Mouse (Mus musculus) adrenal gland, adult 2 months (tissue): ENCODE data around the gene Serpina3k. TPM values are rescaled to one million over a fixed set of nuclear protein-coding genes. Genes with fewer than 3 reads are reported as not detected.
"Not testable (repeated sequence)": the region's sequence is repeated elsewhere in the genome, so short reads cannot be mapped to it uniquely, and the experiment has no call there.

Source experiments
- DNase-seq: peaks from one replicate; pipeline ENCODE4 v3.0.0; 2021
- polyA plus RNA-seq: library from polyadenylated mRNA; depleted of rRNA; stranded (reverse); fragments of >200 nt; gene quantifications from 2 replicates; pipeline ENCODE4 v1.2.3, GENCODE M21; 2012; rRNA removed
- total RNA-seq, 2 experiments: library from RNA; stranded (reverse); gene quantifications; 2 replicates each; pipeline ENCODE4 v1.2.3; 2021

The Serpina3k gene
- total and polyA plus RNA-seq, 3 experiments: 0.94 to 37.3 (median 23.4) TPM

DNA sequence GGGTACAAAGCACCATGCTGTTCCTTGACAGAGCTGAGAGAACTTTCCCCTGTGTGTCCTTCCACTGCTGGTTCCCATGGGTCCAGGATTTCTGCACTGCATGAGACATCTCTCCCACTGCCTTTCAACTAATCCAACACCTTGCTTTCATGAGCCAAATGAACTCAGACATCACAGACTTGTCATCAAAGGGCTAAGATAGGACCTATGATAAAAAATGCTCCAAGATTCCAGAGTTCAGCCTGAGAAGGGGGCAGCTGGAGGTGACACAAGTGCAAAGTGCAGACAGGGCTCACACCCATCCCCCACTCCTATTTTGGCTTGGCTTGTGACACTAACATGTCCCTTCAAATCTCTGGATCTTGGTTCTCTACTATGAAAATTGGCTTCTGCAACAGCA lies 50.2 kb downstream of the Serpina3k start:
- no peak for DNase-seq

DNA sequence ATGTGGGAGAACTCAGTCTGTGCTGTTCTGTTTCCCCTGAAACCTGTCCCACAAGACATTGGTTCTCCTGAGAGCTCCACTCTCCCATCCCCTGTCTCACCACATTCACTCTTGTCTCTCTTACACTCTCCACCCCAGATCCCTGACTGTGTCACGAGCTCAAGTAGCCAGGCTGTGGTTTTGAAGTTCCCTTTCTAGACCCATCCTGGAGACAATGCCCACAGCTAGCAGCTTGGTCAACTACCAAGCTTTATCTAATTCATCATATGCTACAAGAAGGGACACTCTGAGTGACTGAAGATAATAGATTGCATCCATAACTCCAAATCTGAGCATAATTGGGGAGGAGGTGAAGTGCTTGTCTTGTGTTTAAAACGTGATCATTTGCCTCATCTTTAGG lies 52.8 kb downstream of the Serpina3k start:
- not testable (repeated sequence) for DNase-seq

Other genes starting within 250 kb of the Serpina3k start
- under 1 TPM in 1 of 2 experiments, not detected in 1; 0.75 TPM for gene Serpina5, start 237.4 kb upstream of the Serpina3k start, total RNA-seq
- gene Serpina5, start 237.4 kb upstream of the Serpina3k start, polyA plus RNA-seq: not detected in 2 replicates
- not detected for gene Serpina3a, start 225.8 kb upstream of the Serpina3k start, total RNA-seq
- not detected in 2 replicates for gene Serpina3a, start 225.8 kb upstream of the Serpina3k start, polyA plus RNA-seq
- 1 to 10 TPM in 1 of 2 experiments, not detected in 1; 1.7 TPM for gene Serpina3b, start 210.5 kb upstream of the Serpina3k start, total RNA-seq
- gene Serpina3b, start 210.5 kb upstream of the Serpina3k start, polyA plus RNA-seq: 0.35 TPM in 1 of 2 replicates, not detected in the other
- 10 to 100 TPM; 20.6 to 23.9 TPM for gene Serpina3c, start 184.6 kb upstream of the Serpina3k start, total RNA-seq
- gene Serpina3c, start 184.6 kb upstream of the Serpina3k start, polyA plus RNA-seq: 8.6 and 9.8 TPM in 2 replicates
- under 1 TPM; 0.24 to 0.29 TPM for gene Serpina3f, start 123.9 kb upstream of the Serpina3k start, total RNA-seq
- gene Serpina3f, start 123.9 kb upstream of the Serpina3k start, polyA plus RNA-seq: 0.04 and 0.10 TPM in 2 replicates
- 1 to 10 TPM; 3.4 to 4.1 TPM for gene Serpina3g, start 102.2 kb upstream of the Serpina3k start, total RNA-seq
- 5.4 and 11.3 TPM in 2 replicates for gene Serpina3g, start 102.2 kb upstream of the Serpina3k start, polyA plus RNA-seq
- gene Serpina3i, start 75.4 kb upstream of the Serpina3k start, total RNA-seq: under 1 TPM; 0.45 to 0.52 TPM
- 0.26 and 0.29 TPM in 2 replicates for gene Serpina3i, start 75.4 kb upstream of the Serpina3k start, polyA plus RNA-seq
- under 1 TPM; 0.20 to 0.83 TPM for gene Serpina3j, start 23.9 kb upstream of the Serpina3k start, total RNA-seq
- not detected in 2 replicates for gene Serpina3j, start 23.9 kb upstream of the Serpina3k start, polyA plus RNA-seq
- gene Serpina3m, start within 50 bp of the Serpina3k start, total RNA-seq: 1 to 10 TPM; 2.5 to 3.8 TPM
- 0.12 and 0.17 TPM in 2 replicates for gene Serpina3m, start within 50 bp of the Serpina3k start, polyA plus RNA-seq
- 10 to 100 TPM in 1 of 2 experiments, 1 to 10 TPM in 1; 8.2 to 21.9 TPM for gene Serpina3n, start 68.2 kb downstream of the Serpina3k start, total RNA-seq
- 14.3 and 14.4 TPM in 2 replicates for gene Serpina3n, start 68.2 kb downstream of the Serpina3k start, polyA plus RNA-seq
- not detected for gene Gsc, start 134.8 kb downstream of the Serpina3k start, total RNA-seq
- 0.08 and 0.32 TPM in 2 replicates for gene Gsc, start 134.8 kb downstream of the Serpina3k start, polyA plus RNA-seq